Mouse (Mus musculus): Measurements from ENCODE around the gene Chid1. TPM values are rescaled to one million over a fixed set of nuclear protein-coding genes. Genes with fewer than 3 reads are reported as not detected.

Gene Chid1
- total RNA-seq, 2 experiments from 2014 or later, result 81.3 to 84.0 TPM

GRCm38 (mm10) chr7:141510196-141510595 lies 29.5 kb downstream of the Chid1 start:
- DNase-seq (ENCODE audit: extremely low spot score in 1 of 2, low spot score in 1 of 2), result no peak

- DNase-seq (ENCODE audit: extremely low spot score in 1 of 2, low spot score in 1 of 2), result no peak
Measured at GRCm38 (mm10) chr7:141508160-141508559, 31.5 kb downstream of the Chid1 start.

- no peak for DNase-seq (ENCODE audit: extremely low spot score in 1 of 2, low spot score in 1 of 2)
Measured at GRCm38 (mm10) chr7:141506278-141506677, 33.4 kb downstream of the Chid1 start.

- no peak for DNase-seq (ENCODE audit: extremely low spot score in 1 of 2, low spot score in 1 of 2)
Measured at GRCm38 (mm10) chr7:141502556-141502905, 37.1 kb downstream of the Chid1 start.

GRCm38 (mm10) chr7:141501820-141502555 lies 37.7 kb downstream of the Chid1 start:
- no peak for DNase-seq (ENCODE audit: extremely low spot score in 1 of 2, low spot score in 1 of 2)

- no peak for DNase-seq (ENCODE audit: extremely low spot score in 1 of 2, low spot score in 1 of 2)
Measured at GRCm38 (mm10) chr7:141497600-141497999, 42.1 kb downstream of the Chid1 start.

GRCm38 (mm10) chr7:141495940-141496339 lies 43.7 kb downstream of the Chid1 start:
- no peak for DNase-seq (ENCODE audit: extremely low spot score in 1 of 2, low spot score in 1 of 2)

GRCm38 (mm10) chr7:141495379-141495778 lies 44.3 kb downstream of the Chid1 start:
- DNase-seq (ENCODE audit: extremely low spot score in 1 of 2, low spot score in 1 of 2), result no peak

- no peak for DNase-seq (ENCODE audit: extremely low spot score in 1 of 2, low spot score in 1 of 2)
Measured at GRCm38 (mm10) chr7:141493729-141494128, 45.9 kb downstream of the Chid1 start.

GRCm38 (mm10) chr7:141492738-141493137 lies 46.9 kb downstream of the Chid1 start:
- no peak for DNase-seq (ENCODE audit: extremely low spot score in 1 of 2, low spot score in 1 of 2)

GRCm38 (mm10) chr7:141491151-141491550 lies 48.5 kb downstream of the Chid1 start:
- no peak for DNase-seq (ENCODE audit: extremely low spot score in 1 of 2, low spot score in 1 of 2)

- DNase-seq (ENCODE audit: extremely low spot score in 1 of 2, low spot score in 1 of 2), result no peak
Measured at GRCm38 (mm10) chr7:141487141-141487540, 52.5 kb downstream of the Chid1 start.

GRCm38 (mm10) chr7:141486239-141486638 lies 53.4 kb downstream of the Chid1 start:
- DNase-seq (ENCODE audit: extremely low spot score in 1 of 2, low spot score in 1 of 2), result no peak

- DNase-seq (ENCODE audit: extremely low spot score in 1 of 2, low spot score in 1 of 2), result no peak
Measured at GRCm38 (mm10) chr7:141485606-141486005, 54.1 kb downstream of the Chid1 start.

GRCm38 (mm10) chr7:141485186-141485585 lies 54.5 kb downstream of the Chid1 start:
- DNase-seq (ENCODE audit: extremely low spot score in 1 of 2, low spot score in 1 of 2), result no peak

GRCm38 (mm10) chr7:141484186-141485120 lies 55.2 kb downstream of the Chid1 start:
- no peak for DNase-seq (ENCODE audit: extremely low spot score in 1 of 2, low spot score in 1 of 2)

GRCm38 (mm10) chr7:141483114-141483653 lies 56.5 kb downstream of the Chid1 start:
- no peak for DNase-seq (ENCODE audit: extremely low spot score in 1 of 2, low spot score in 1 of 2)

GRCm38 (mm10) chr7:141482531-141483024 lies 57.1 kb downstream of the Chid1 start:
- DNase-seq (ENCODE audit: extremely low spot score in 1 of 2, low spot score in 1 of 2), result no peak

- DNase-seq (ENCODE audit: extremely low spot score in 1 of 2, low spot score in 1 of 2), result no peak
Measured at GRCm38 (mm10) chr7:141481498-141482401, 57.9 kb downstream of the Chid1 start.
